ENCODE assay signal across 8 mouse cellular contexts in genomic region chr2:148875335-148875811, GRCm38 (mm10). TPM values are rescaled to one million over a fixed set of nuclear protein-coding genes. Genes with fewer than 3 reads are reported as not detected.
DNase-seq lines count a peak whose midpoint lies in the region; ATAC-seq lines count a peak whose summit lies in the region.

Gene Cst3, minus strand, starts transcription at chr2:148875692.

- H3K4me1 ChIP-seq in hindbrain, embryonic 14.5 days (replicated peaks; ENCODE audit: control insufficient read depth, insufficient read depth, low read length), result peaks cover 25% of the 10 kb centered on the region

- H3K36me3 ChIP-seq in hindbrain, embryonic 14.5 days (replicated peaks; ENCODE audit: control insufficient read depth, insufficient read depth), result peaks cover 27% of the 10 kb centered on the region

- H3K27ac ChIP-seq in hindbrain, embryonic 14.5 days, result peak within 1 kb of the TSS; percentile 90

- peak; percentile 95 for ATAC-seq in hindbrain, embryonic 14.5 days (ENCODE audit: low FRiP score)

- H3K27me3 ChIP-seq in hindbrain, embryonic 14.5 days (ENCODE audit: control insufficient read depth, insufficient read depth, low read length), result no peaks in the 10 kb centered on the region

- H3K4me2 ChIP-seq in hindbrain, embryonic 14.5 days (replicated peaks), result peak within 1 kb of the TSS; percentile 95

- H3K9me3 ChIP-seq in hindbrain, embryonic 14.5 days (ENCODE audit: control insufficient read depth, low read length), result no peaks in the 10 kb centered on the region

- 0% methylated on average over 19 of the region's 19 CpGs for WGBS in hindbrain, embryonic 14.5 days

- H3K4me3 ChIP-seq in hindbrain, embryonic 14.5 days (replicated peaks; ENCODE audit: low read length), result peak within 1 kb of the TSS; percentile 93

- DNase-seq in NIH3T3 (ENCODE audit: low read depth), result peak; percentile 96
- DNase-seq in cerebellum, postnatal 14 days, result peak; percentile 88 to 90
- DNase-seq in frontal cortex, postnatal 25 days (ENCODE audit: low spot score in 2 of 2), result peak; percentile 76 to 85
- DNase-seq in hindbrain, embryonic 14.5 days (ENCODE audit: low spot score), result peak; percentile 80
- DNase-seq in layer of hippocampus, postnatal 36 days, result peak; percentile 91
- peak; percentile 97 for DNase-seq in lung, postnatal 36 days
- DNase-seq in retina, postnatal 1 day, result peak; percentile 94
- peak; percentile 90 to 96 for DNase-seq in urinary bladder, adult 18-20 months (ENCODE audit: low spot score in 2 of 2)

- H3K9ac ChIP-seq in hindbrain, embryonic 14.5 days, result peak within 1 kb of the TSS; percentile 94

RNA-seq across cellular contexts. Expression of gene Cst3, which starts in this region (rescaled TPM):
- polyA plus RNA-seq in hindbrain, embryonic 14.5 days (2014; fragmentation: Nextera tagmentation; extraction: Ambion mirVana), result 702 and 729 TPM in 2 replicates
- 1,000 to 10,000 TPM; 2,172 to 2,182 TPM for total RNA-seq in layer of hippocampus, postnatal 36 days (2021)

Comparison
In these comparisons a context has a peak if more than half of its experiments do, and no peak if none do; other contexts are left out.
1. Peak in every context shown above with its lines: DNase-seq, ATAC-seq, H3K4me3 ChIP-seq and H3K27ac ChIP-seq.